Comparison of ENCODE assay signal across 7 mouse cellular contexts in genomic region chr17:32536867-32537250, GRCm38 (mm10). TPM values are rescaled to one million over a fixed set of nuclear protein-coding genes. Genes with fewer than 3 reads are reported as not detected.
DNase-seq lines count a peak whose midpoint lies in the region; ATAC-seq and TF ChIP-seq lines count a peak whose summit lies in the region.

No protein-coding gene starts in this region.

- H3K27me3 ChIP-seq in CH12.LX (replicated peaks) = no peaks in the 10 kb centered on the region
- H3K27me3 ChIP-seq in forebrain, embryonic 10.5 days (ENCODE audit: poor library complexity, severe bottlenecking) = no peaks in the 10 kb centered on the region
- H3K27me3 ChIP-seq in intestine, postnatal 0 days (replicated peaks; ENCODE audit: control insufficient read depth, insufficient read depth, low read length) = no peaks in the 10 kb centered on the region
- no peaks in the 10 kb centered on the region for H3K27me3 ChIP-seq in midbrain, embryonic 14.5 days (ENCODE audit: control insufficient read depth, insufficient read depth, low read length)

- no peak for DNase-seq in CH12.LX (ENCODE audit: extremely low read depth)
- DNase-seq in NIH3T3 (ENCODE audit: low read depth) = peak; percentile 61
- no peak for DNase-seq in forebrain, embryonic 10.5 days (ENCODE audit: extremely low spot score, low spot score)
- DNase-seq in midbrain, embryonic 14.5 days = no peak
- no peak for DNase-seq in frontal cortex, postnatal 10 days (ENCODE audit: low spot score in 2 of 2)
- no peak for DNase-seq in layer of hippocampus, postnatal 10 days (ENCODE audit: low spot score in 2 of 2)

- no peak for TF ChIP-seq EP300 in CH12.LX (IDR thresholded peaks at IDR 0.05; ENCODE audit: low read length)

- peak overlapping the region; percentile 82 for H3K4me2 ChIP-seq in CH12.LX (ENCODE audit: insufficient read depth, low read depth, poor library complexity, severe bottlenecking)
- H3K4me2 ChIP-seq in intestine, postnatal 0 days (replicated peaks; ENCODE audit: low read depth) = peak overlapping the region; percentile 65
- H3K4me2 ChIP-seq in midbrain, embryonic 14.5 days (ENCODE audit: low read length) = peak overlapping the region; percentile 58

- no peaks in the 10 kb centered on the region for H3K79me2 ChIP-seq in CH12.LX (replicated peaks; ENCODE audit: control insufficient read depth, extremely low read depth, insufficient read depth, poor library complexity, severe bottlenecking)

- TF ChIP-seq POLR2A in CH12.LX (IDR thresholded peaks at IDR 0.05; ENCODE audit: low read depth, low read length) = no peak

- peaks cover 14 to 56% of the 10 kb centered on the region in 2 experiments for H3K4me1 ChIP-seq in CH12.LX (ENCODE audit: control insufficient read depth in 1 of 2, insufficient read depth in 2 of 2)
- peaks cover 15% of the 10 kb centered on the region for H3K4me1 ChIP-seq in forebrain, embryonic 10.5 days
- no peaks in the 10 kb centered on the region for H3K4me1 ChIP-seq in intestine, postnatal 0 days (replicated peaks; ENCODE audit: control insufficient read depth, insufficient read depth, low read length)
- H3K4me1 ChIP-seq in midbrain, embryonic 14.5 days (ENCODE audit: control insufficient read depth, insufficient read depth, low read length) = peaks cover 6% of the 10 kb centered on the region; the same call in 1 of the 2 replicates

- TF ChIP-seq RAD21 in CH12.LX (IDR thresholded peaks at IDR 0.05; ENCODE audit: low read depth, low read length) = no peak

- in situ Hi-C loops in CH12.LX (cut with MboI; ENCODE audit: low pct_ligation_motif_present, low pct_unique_long_range_greater_than_20kb, low sequenced_read_pairs) = loop anchor here (25.0 kb wide), 1 partner anchor 325 kb away; no protein-coding TSS in a partner anchor

- H3K27ac ChIP-seq in CH12.LX (ENCODE audit: insufficient read depth, low read depth) = no peak overlapping the region
- peak overlapping the region; percentile 64; the same call in 1 of the 2 replicates for H3K27ac ChIP-seq in forebrain, embryonic 10.5 days
- no peak overlapping the region for H3K27ac ChIP-seq in intestine, postnatal 0 days (ENCODE audit: low read depth, low read length)
- H3K27ac ChIP-seq in midbrain, embryonic 14.5 days (replicated peaks; ENCODE audit: low read depth, low read length) = no peak overlapping the region

- H3K9me3 ChIP-seq in CH12.LX (replicated peaks; ENCODE audit: low read length) = no peaks in the 10 kb centered on the region
- no peaks in the 10 kb centered on the region for H3K9me3 ChIP-seq in forebrain, embryonic 10.5 days
- no peaks in the 10 kb centered on the region for H3K9me3 ChIP-seq in intestine, postnatal 0 days (ENCODE audit: control insufficient read depth)
- H3K9me3 ChIP-seq in midbrain, embryonic 14.5 days (ENCODE audit: control insufficient read depth, low read length) = no peaks in the 10 kb centered on the region

- no peak for ATAC-seq in intestine, postnatal 0 days
- no peak for ATAC-seq in midbrain, embryonic 14.5 days (ENCODE audit: low FRiP score, low TSS enrichment)

- H3K36me3 ChIP-seq in CH12.LX (replicated peaks in 1 of 2; ENCODE audit: control insufficient read depth in 1 of 2, insufficient read depth in 1 of 2, low read length in 1 of 2) = peaks cover 9% of the 10 kb centered on the region in 2 experiments
- no peaks in the 10 kb centered on the region for H3K36me3 ChIP-seq in forebrain, embryonic 10.5 days (replicated peaks)
- H3K36me3 ChIP-seq in intestine, postnatal 0 days (ENCODE audit: control insufficient read depth, insufficient read depth) = no peaks in the 10 kb centered on the region
- H3K36me3 ChIP-seq in midbrain, embryonic 14.5 days (ENCODE audit: control insufficient read depth, insufficient read depth, low read length) = no peaks in the 10 kb centered on the region

- dilution Hi-C loops in CH12.LX (cut with MboI; ENCODE audit: extremely low pct_ligation_motif_present, extremely low pct_unique_long_range_greater_than_20kb, low sequenced_read_pairs) = no loop called here

- no peak for TF ChIP-seq CTCF in CH12.LX (conservative IDR thresholded peaks at IDR 0.05 in 1 of 2, IDR thresholded peaks at IDR 0.05 in 1 of 2; ENCODE audit: low read depth in 2 of 2, low read length in 2 of 2)
- TF ChIP-seq CTCF in intestine, postnatal 0 days (IDR thresholded peaks at IDR 0.05; ENCODE audit: low read depth) = no peak

- WGBS in forebrain, embryonic 10.5 days = 68% methylated on average over 5 of the region's 5 CpGs
- 49% methylated on average over 5 of the region's 5 CpGs for WGBS in intestine, postnatal 0 days
- 68% methylated on average over 5 of the region's 5 CpGs for WGBS in midbrain, embryonic 14.5 days

- H3K9ac ChIP-seq in CH12.LX (ENCODE audit: insufficient read depth, low read depth) = peak overlapping the region; percentile 47
- peak overlapping the region; percentile 31; the same call in 1 of the 2 replicates for H3K9ac ChIP-seq in intestine, postnatal 0 days (ENCODE audit: low read depth, low read length)
- H3K9ac ChIP-seq in midbrain, embryonic 14.5 days (replicated peaks; ENCODE audit: low read length) = peak overlapping the region; percentile 44

- peak overlapping the region; percentile 65 to 100 (median 70) for H3K4me3 ChIP-seq in CH12.LX (replicated peaks in 1 of 3; ENCODE audit: low read depth in 2 of 3, low read length in 2 of 3, poor library complexity in 1 of 3)
- H3K4me3 ChIP-seq in forebrain, embryonic 10.5 days = peak overlapping the region; percentile 46
- peak overlapping the region; percentile 44 for H3K4me3 ChIP-seq in intestine, postnatal 0 days (ENCODE audit: low read depth, low read length)
- peak overlapping the region; percentile 38 for H3K4me3 ChIP-seq in midbrain, embryonic 14.5 days (replicated peaks; ENCODE audit: low read depth, low read length)

TF ChIP-seq in CH12.LX, 34 proteins besides CTCF, POLR2A, EP300 and RAD21:
- no peak for TF ChIP-seq CHD1 (IDR thresholded peaks at IDR 0.05; ENCODE audit: low read depth, low read length)
- no peak for TF ChIP-seq USF2 (conservative IDR thresholded peaks at IDR 0.05; ENCODE audit: low read depth, low read length)
- no peak for TF ChIP-seq MAX (IDR thresholded peaks at IDR 0.05; ENCODE audit: low read length)
- no peak; the same call in 1 of the 2 replicates for TF ChIP-seq ZMIZ1 (IDR thresholded peaks at IDR 0.05; ENCODE audit: low read depth, low read length)
- no peak for TF ChIP-seq TCF12 (IDR thresholded peaks at IDR 0.05; ENCODE audit: low read depth, low read length)
- no peak for TF ChIP-seq SMC3 (IDR thresholded peaks at IDR 0.05; ENCODE audit: low read depth, low read length)
- no peak for TF ChIP-seq ELF1 (IDR thresholded peaks at IDR 0.05; ENCODE audit: low read depth, low read length)
- TF ChIP-seq PAX5 (IDR thresholded peaks at IDR 0.05; ENCODE audit: low read length) = no peak
- no peak for TF ChIP-seq MXI1 (IDR thresholded peaks at IDR 0.05; ENCODE audit: low read depth, low read length)
- no peak for TF ChIP-seq JUND (conservative IDR thresholded peaks at IDR 0.05; ENCODE audit: low read depth, low read length)
- TF ChIP-seq MYC (IDR thresholded peaks at IDR 0.05; ENCODE audit: low read depth, low read length) = no peak
- TF ChIP-seq MEF2A (IDR thresholded peaks at IDR 0.05; ENCODE audit: borderline replicate concordance, low read depth, low read length) = no peak
- no peak for TF ChIP-seq UBTF (IDR thresholded peaks at IDR 0.05; ENCODE audit: low read depth, low read length)
- no peak for TF ChIP-seq ETS1 (conservative IDR thresholded peaks at IDR 0.05; ENCODE audit: low read depth, low read length)
- TF ChIP-seq GABPA (IDR thresholded peaks at IDR 0.05; ENCODE audit: insufficient replicate concordance, low read depth, low read length) = no peak
- TF ChIP-seq BHLHE40 (IDR thresholded peaks at IDR 0.05; ENCODE audit: low read depth, low read length) = no peak
- no peak for TF ChIP-seq HCFC1 (IDR thresholded peaks at IDR 0.05; ENCODE audit: low read depth, low read length)
- TF ChIP-seq KAT2A (IDR thresholded peaks at IDR 0.05; ENCODE audit: insufficient replicate concordance, low read length) = no peak
- TF ChIP-seq POLR2AphosphoS2 (IDR thresholded peaks at IDR 0.05; ENCODE audit: low read depth, low read length) = no peak
- TF ChIP-seq TBP (conservative IDR thresholded peaks at IDR 0.05; ENCODE audit: low read depth, low read length) = no peak
TF ChIP-seq in CH12.LX: peak in this region for 0.

RNA-seq across cellular contexts. Expression of gene Cyp4f16, which starts 0.5 kb away (rescaled TPM):
- total RNA-seq in CH12.LX (2012; rRNA removed) (30.0 TPM in 2 replicates), CH12.LX (2014; rRNA removed) (28.1 and 28.3 TPM in 2 replicates)
- 31.2 and 33.9 TPM in 2 replicates for polyA plus RNA-seq in CH12.LX (2012; ENCODE audit: insufficient read length, low read depth)
- 10.7 and 14.1 TPM in 2 replicates for polyA plus RNA-seq in forebrain, embryonic 10.5 days (2016; fragmentation: Nextera tagmentation; extraction: Ambion mirVana)
- polyA plus RNA-seq in intestine, postnatal 0 days (2015; fragmentation: Nextera tagmentation; extraction: Ambion mirVana) = 95.4 and 102 TPM in 2 replicates
- 12.7 and 14.4 TPM in 2 replicates for polyA plus RNA-seq in midbrain, embryonic 14.5 days (2014; fragmentation: Nextera tagmentation; extraction: Ambion mirVana)
- total RNA-seq in layer of hippocampus, postnatal 10 days (2021) = 1 to 10 TPM; 8.5 to 8.7 TPM

RNA-seq across cellular contexts. Expression of gene Cyp4f17, which starts 31.0 kb away (rescaled TPM):
- 2.2 and 3.3 TPM in 2 replicates for total RNA-seq in CH12.LX (2012; rRNA removed)
- 4.1 and 4.4 TPM in 2 replicates for total RNA-seq in CH12.LX (2014; rRNA removed)
- polyA plus RNA-seq in CH12.LX (2012; ENCODE audit: insufficient read length, low read depth) = 3.6 and 4.8 TPM in 2 replicates
- 7.0 and 7.5 TPM in 2 replicates for polyA plus RNA-seq in forebrain, embryonic 10.5 days (2016; fragmentation: Nextera tagmentation; extraction: Ambion mirVana)
- 1.9 and 2.7 TPM in 2 replicates for polyA plus RNA-seq in intestine, postnatal 0 days (2015; fragmentation: Nextera tagmentation; extraction: Ambion mirVana)
- 10.4 and 10.8 TPM in 2 replicates for polyA plus RNA-seq in midbrain, embryonic 14.5 days (2014; fragmentation: Nextera tagmentation; extraction: Ambion mirVana)
- 1 to 10 TPM; 4.9 TPM for total RNA-seq in layer of hippocampus, postnatal 10 days (2021)
